ENCODE assay signal across 27 mouse cellular contexts in the genomic region with DNA sequence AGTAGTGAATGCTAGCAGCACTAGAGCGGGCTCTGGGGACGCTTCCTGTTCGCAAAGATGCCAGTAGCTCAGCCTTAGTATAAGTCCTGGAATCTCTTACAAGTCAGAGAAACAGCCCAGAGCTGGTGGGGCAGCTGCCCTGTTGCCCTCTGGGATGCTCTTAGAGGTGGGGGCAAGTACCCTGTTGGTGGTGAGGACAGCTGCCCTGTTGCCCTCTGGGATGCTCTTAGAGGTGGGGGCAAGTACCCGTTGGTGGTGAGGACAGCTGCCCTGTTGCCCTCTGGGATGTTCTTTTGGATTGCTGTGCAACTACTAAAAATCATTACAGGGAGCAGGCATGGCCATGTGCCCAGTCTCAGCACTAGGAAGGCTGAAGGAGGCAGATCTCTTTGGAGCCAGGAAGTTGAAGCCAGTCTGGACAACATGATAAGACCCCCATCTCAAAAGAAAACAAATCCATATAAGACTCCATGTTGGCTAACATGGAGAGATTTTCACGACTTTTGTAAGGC.
"Had no signal": no experiment of that assay in that cellular context is flagged by ENCODE, and none has a peak within 500 bp of the region (broad histone marks: within the 10 kb centered on the region; RNA-seq: fewer than 3 reads in every experiment).

No protein-coding gene starts in this region.

- ATAC-seq: forebrain, embryonic 16.5 days; hindbrain, embryonic 16.5 days; inflammation-experienced regulatory T-cells, adult 6 months; intestine, embryonic 15.5 days; intestine, postnatal 0 days; liver, postnatal 0 days had no signal

- H3K4me3 ChIP-seq: gastrocnemius, adult 2 months; heart, embryonic 10.5 days; heart, embryonic 12.5 days; heart, embryonic 15.5 days; hindbrain, embryonic 10.5 days; hindbrain, embryonic 12.5 days; intestine, embryonic 15.5 days; layer of hippocampus, adult 2 months; left cerebral cortex, adult 2 months; limb, embryonic 10.5 days; limb, embryonic 12.5 days; liver, embryonic 13.5 days; liver, embryonic 15.5 days had no signal

- H3K4me1 ChIP-seq: intestine, embryonic 15.5 days; limb, embryonic 10.5 days; liver, embryonic 15.5 days had no signal

- H3K36me3 ChIP-seq: heart, embryonic 10.5 days; heart, embryonic 12.5 days; heart, embryonic 15.5 days; hindbrain, embryonic 10.5 days; hindbrain, embryonic 12.5 days; intestine, embryonic 15.5 days; limb, embryonic 10.5 days; limb, embryonic 12.5 days; liver, embryonic 13.5 days; liver, embryonic 15.5 days had no signal

- H3K9ac ChIP-seq: heart, embryonic 12.5 days; heart, embryonic 15.5 days; hindbrain, embryonic 12.5 days; hindbrain, embryonic 14.5 days; intestine, embryonic 15.5 days; limb, embryonic 12.5 days; liver, embryonic 13.5 days; liver, embryonic 15.5 days; liver, postnatal 0 days had no signal

- H3K4me2 ChIP-seq: heart, embryonic 12.5 days; heart, embryonic 15.5 days; hindbrain, embryonic 12.5 days; hindbrain, embryonic 14.5 days; intestine, embryonic 15.5 days; limb, embryonic 12.5 days; liver, embryonic 11.5 days; liver, embryonic 13.5 days; liver, embryonic 15.5 days had no signal

- DNase-seq: gastrocnemius, adult 2 months; gastrocnemius, postnatal 10 days; gastrocnemius, postnatal 25 days; heart, adult 18-20 months; heart, postnatal 14 days; heart, postnatal 36 days; kidney, postnatal 4 days; liver; liver, embryonic 13.5 days; liver, postnatal 0 days had no signal

- H3K9me3 ChIP-seq: heart, embryonic 10.5 days; heart, embryonic 12.5 days; heart, embryonic 15.5 days; hindbrain, embryonic 10.5 days; hindbrain, embryonic 12.5 days; intestine, embryonic 15.5 days; limb, embryonic 10.5 days; limb, embryonic 12.5 days; liver, embryonic 13.5 days; liver, embryonic 15.5 days had no signal

- H3K27me3 ChIP-seq: heart, embryonic 12.5 days; heart, embryonic 15.5 days; hindbrain, embryonic 12.5 days; intestine, embryonic 15.5 days; limb, embryonic 12.5 days; liver, embryonic 15.5 days had no signal

- H3K27ac ChIP-seq: gastrocnemius, adult 2 months; heart, embryonic 10.5 days; heart, embryonic 15.5 days; hindbrain, embryonic 10.5 days; hindbrain, embryonic 12.5 days; hindbrain, embryonic 14.5 days; intestine, embryonic 15.5 days; left cerebral cortex, adult 2 months; limb, embryonic 10.5 days; limb, embryonic 12.5 days; liver, embryonic 13.5 days; liver, embryonic 15.5 days had no signal
